Mouse (Mus musculus): ENCODE results near the gene 4933436I01Rik.

4933436I01Rik gene

GRCm38 (mm10) chrX:67921350-67921749, at the start of gene 4933436I01Rik:
Gene 4933436I01Rik (minus strand): TSS chrX:67921450.
- no peak for DNase-seq (ENCODE audit: low spot score in 2 of 2)

GRCm38 (mm10) chrX:67924769-67925470, 3.7 kb upstream of the 4933436I01Rik start:
- no peak for DNase-seq (ENCODE audit: low spot score in 2 of 2)

DNA sequence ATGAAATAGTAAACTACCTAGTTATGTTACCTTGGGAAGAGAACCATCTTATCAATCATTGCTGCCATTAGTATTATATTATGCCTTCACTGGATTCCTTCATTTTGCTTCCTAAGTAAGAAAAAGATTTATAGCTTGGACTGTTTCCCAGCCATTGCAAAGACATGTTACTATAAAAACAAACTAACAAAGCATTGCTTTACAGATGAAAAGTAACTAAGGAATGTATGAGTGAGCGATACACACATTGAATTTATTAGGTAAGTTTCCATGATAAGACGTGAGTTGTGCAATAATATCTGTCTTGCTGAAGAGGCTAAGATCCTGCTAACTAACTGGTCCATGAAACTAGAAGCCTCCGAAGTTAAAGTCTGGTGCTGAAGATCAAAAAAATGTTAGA, 37.8 kb downstream of the 4933436I01Rik start:
- no peak for DNase-seq (ENCODE audit: low spot score in 2 of 2)
